Mouse (Mus musculus) gastrocnemius, postnatal 25 days (tissue): ENCODE measurements around the gene Gm42791. TPM values are rescaled to one million over a fixed set of nuclear protein-coding genes. Genes with fewer than 3 reads are reported as not detected.

ENCODE experiments used
- DNase-seq: peaks from one replicate; pipeline ENCODE4 v3.0.0; 2022
- total RNA-seq, 2 experiments: library from RNA; stranded (reverse); gene quantifications; 1 replicate in 1 of 2; 2 replicates in 1 of 2; pipeline ENCODE4 v1.2.3; 2021

Gm42791 gene
- total RNA-seq, 2 experiments from 2014 or later: 3.6 to 3.8 TPM

DNA sequence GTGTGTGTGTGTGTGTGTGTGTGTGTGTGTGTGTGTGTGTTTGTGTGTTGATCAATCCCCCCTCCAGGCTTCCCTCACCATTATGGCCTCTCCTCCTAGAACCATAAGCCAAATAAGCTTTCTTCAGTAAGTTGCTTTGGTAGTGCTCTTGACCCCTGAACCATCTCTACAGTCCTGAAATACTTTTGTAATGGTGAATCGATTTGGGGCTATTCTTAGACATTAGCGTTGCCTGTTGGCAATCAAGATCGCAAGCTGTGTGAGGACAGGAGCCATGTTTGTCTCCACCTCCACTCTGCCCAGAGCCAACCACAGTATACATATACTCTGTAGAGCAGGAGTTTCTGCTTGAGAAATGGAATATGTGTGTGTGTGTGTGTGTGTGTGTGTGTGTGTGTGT is 14.2 kb upstream of the Gm42791 start:
- no peak for DNase-seq

DNA sequence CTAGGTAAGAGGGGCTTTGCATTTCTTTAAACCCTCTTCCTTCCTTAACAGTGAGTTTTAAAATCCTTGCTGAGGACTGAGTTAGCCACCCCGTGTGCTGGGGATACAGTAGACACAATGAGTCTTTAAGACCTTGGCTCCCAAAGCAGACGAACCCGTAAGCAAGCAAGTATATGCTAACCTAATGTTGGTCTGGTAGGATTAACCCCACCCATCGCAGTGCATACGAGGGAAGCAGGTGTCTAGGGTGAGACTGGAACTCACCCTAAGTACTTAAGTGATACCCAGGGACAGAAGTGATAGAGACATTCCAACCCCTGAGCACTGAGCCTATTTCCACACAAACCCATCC is 12.3 kb upstream of the Gm42791 start:
- no peak for DNase-seq

DNA sequence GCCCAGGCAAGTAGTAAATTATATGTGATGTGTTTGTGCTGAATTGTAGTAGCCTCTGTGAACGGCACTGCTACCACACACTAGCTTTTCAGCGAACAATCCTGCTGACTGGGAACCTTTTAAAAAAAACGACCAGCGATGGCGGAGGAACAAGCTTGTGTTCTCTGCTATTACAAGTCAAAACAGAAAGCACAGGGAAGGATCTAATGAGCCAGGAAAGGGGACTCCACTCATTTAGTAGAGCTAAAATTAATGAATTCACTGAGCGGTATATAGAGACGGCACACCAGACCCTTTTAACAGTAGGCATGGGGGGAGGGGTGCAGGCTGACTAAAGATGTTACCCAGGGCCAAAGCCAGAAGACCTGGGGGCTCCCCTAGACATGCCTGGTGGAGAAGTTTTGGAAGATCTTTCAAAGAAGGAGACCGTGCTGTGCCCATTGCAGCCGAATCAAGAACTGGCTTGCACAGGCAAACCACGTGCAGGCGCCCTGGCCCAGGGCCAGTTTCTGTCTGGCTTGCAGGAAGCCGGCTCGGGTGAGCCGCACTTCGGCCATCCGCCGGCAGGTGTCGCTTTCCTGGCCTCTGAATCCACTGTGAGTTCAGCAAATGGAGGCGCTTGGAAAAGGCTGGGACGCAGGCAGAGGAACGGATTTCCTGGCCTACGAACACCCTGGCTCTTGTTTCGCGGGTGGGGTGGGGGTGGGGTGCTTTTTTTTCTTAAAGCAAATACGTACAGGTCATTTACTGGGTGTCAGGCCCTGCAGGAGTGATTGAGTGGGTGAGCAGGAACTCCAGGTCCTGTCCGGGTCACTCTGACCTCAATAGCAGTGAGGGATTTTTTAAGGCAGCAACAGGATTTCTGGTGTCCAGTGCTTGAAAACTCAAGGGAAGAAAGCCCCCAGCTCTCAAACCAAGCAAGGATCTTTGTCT is 11.7 kb upstream of the Gm42791 start:
- peak; percentile 98 for DNase-seq

DNA sequence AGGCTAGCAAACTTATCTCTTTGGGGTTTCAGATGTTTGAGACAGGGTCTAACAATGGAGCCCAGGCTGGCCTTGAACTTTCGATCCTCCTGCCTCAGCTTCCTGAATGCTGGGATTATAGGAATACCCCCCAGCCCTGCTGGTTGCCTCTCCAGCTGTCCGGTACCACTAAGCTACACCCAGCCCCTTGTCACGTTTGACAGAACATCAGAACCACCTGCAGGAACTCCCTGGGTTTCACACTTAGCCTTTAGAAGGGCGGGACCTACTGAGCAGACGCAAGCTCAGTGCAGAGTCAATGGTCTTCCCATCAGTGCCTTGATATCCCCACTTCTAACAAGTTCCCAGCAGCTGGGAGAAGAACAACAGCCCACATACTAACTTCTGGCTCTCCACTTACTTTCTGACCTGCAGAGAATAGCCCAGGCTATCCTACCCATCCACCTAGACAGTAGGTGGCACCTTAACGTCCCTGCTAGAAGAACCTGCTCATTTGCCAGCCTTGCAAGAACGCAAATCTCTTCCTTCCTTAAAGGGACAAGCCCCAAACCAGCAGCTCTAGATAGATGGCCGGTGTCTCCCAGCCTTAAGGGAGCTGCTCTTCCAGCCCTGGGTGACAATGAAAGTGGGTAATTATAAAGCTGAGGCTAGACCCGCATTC is 10.9 kb upstream of the Gm42791 start:
- DNase-seq: no peak

DNA sequence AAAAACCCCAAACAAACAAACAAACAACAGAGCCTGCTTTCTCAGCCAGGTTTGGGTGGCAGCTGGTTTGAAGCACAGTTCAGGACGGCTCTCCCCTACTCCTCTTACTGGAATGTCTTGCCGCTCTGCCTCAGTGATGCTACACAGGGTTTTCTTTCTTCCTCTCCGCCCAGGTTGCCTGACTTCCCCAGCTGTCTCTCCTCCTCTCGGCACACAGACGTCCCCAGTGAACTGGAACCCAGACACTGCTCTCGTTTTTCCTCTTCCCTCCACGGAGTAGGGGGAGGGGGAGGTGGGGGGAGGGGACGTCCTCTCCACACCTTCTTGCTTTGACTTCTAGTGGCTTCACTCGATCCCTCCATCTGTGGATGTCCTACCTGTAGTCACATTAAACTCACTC is 10.1 kb upstream of the Gm42791 start:
- no peak for DNase-seq

DNA sequence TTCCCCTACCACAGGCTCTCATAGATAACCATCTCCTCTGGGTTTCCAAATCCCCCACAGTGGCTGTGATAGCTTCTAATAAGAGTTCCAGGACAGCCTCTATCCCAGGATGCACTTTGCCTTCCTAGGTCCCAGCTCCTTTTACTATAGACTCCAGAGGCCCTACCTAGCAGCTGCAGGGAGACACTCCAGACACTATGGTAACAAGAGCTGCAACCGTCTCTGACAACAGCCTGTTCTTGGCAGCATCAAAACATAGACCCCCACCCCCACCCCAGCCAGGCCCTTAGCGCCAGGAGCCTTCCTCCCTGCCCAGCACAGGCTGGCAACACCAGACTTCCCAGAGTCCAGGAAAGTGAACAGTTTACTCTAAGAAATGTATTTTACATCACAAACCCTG is 8.2 kb upstream of the Gm42791 start:
- no peak for DNase-seq

DNA sequence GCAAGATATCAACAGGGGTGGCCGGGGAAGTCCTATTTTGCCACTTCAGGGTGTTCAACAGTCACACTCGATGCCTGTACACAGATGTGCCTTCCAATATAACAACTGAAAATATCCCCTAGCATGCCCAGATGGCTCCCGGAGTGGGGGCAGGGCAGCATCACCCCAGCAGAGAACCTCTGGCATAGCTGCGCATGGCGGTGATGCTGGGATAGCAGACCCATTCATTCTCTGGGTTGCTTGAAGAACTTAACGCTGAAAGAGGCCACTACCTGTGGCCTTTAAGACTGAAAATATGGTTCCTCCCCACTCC is 7.8 kb upstream of the Gm42791 start:
- DNase-seq: no peak

DNA sequence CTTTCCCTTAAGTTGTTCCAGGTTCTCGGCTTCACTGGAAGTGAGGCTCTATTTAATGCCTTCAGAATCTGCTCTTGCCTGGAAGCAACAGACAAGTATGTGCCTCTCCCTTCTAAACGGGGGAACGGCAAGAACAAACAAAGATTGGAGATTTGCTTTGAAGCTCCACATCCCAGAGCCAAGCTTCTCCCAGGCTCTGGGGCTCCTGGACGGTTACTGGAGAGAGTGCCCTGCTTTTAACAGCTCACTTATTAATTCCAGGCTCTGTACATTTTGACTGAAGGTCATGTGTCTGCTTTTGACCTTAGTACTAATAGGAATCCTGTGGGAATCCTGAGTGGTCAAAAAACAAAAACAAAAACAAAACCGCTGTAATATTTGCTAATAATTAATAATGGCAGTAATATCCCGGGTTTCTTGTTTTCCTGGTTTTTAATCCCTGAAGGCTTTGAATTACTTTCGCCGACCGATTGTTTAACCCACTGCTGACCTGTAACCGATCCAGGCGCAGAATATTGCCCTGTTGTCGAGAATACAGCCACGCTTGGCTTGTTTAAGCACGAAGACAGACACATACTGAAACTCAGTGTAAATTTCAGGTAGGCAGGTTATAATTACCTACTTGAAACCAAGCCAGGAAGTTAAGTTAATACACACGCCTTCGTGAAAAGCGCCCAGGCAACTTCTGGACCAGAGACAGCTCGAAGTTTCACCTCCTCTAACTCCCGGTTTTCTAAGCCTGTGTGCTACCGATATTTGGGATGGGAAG is 7.3 kb upstream of the Gm42791 start:
- DNase-seq: no peak

DNA sequence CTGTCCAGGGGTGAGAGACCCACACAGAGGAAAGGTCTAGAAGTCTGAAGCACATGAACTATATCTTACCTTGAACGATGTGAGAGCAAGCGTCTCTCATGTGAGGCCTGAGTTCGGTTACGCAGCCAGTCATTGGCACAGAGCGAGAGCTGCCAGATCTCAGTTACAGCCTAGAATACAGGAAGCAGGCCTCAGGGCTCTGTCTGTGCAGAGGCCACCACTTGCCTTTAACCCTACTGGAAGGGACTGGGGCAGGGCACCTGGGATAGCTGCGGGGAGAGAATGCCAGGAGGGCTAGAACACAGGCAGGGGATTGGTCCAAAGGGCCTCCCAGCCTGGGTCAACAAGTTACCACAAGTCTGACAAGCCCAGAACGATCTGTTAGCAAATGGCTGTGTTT is 4.9 kb upstream of the Gm42791 start:
- DNase-seq: no peak

DNA sequence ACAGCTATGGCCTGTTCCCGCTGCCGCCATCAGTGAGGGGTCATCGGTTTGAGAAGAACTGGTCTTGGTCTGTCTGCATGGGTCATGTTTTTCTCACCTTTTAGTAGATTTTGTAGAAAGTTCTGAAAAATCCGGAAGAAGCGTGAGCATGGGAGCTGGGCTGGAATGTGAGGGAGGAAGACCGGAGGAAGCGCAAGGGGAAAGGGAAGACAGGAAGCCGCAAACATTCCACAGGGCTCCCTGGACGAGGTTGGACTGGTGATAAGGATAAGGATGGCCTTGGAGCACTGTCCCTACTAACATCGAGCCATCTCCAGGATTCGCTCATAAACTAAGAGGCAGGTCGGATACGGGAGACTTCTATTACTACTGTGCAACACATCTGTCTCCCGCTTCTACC is 3.6 kb upstream of the Gm42791 start:
- DNase-seq: no peak

DNA sequence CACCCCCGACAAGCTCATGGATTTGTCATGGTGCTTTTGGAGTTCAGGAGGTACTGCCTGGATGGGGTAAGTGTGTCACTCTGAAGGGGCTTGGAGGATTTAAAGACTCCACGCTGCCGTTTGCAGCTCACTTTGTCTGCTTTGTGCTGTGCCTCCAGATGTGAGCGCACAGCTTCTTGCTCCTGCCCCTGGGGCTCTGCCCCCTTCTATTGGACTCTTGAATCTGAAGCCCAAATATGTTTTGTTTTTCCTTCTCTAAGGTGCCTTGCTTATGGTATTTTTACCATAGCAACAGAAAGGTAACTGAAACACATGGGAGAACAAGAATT is 1.7 kb upstream of the Gm42791 start:
- DNase-seq: no peak

DNA sequence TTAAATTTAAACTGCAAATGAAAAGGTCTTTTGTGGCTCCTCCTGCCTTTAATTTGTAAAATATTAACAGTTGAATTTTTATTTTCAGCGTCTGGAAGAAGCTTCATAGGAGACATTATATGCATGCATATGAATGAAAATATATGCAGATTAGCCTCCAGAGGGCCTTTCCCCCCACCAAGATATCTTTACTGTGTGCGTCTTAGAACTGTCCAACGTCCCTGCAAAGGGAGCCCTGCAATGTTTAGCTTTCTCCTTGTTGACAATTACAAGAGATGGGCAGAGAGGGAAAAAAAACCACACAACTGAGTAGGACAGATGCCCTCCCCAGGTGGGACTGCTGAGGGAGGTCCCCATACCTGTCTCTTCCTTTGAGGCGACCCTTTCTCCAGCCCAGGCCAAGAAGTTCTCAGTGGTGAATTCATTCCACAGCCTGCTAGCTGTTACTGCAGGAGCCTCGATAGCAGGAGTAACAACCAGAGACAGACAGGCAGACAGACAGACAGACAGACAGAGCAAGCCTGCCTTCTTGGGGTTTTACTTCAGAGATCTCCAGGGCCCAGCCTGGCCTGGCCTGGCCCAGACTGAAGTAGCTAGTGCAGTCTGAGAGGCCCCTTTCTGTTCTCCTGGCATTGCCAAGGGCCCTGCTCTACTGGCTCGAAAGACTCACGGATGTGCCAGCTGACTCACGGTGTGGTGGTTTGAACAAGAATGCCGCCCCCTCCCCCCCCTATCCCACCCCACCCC is 1.2 kb upstream of the Gm42791 start:
- no peak for DNase-seq

DNA sequence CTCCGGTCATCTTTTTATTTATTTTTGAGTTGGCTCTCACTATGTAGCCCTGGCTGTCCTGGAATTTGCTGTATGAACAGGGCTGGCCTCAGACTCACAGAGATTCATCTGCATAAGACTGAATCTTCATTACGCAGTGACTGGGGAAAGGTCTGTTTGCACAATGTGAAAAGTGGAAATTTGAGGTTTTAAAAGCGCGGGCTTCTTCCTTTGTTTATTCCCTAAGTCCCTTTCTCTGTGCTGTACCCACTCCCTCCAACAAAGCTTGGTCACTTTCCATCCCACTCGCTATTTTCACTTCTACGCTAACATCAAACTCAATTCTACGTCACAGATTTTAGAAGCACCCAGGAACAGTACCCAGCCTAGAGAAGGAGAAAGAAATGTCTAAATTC is 639 bp downstream of the Gm42791 start:
- DNase-seq: no peak

DNA sequence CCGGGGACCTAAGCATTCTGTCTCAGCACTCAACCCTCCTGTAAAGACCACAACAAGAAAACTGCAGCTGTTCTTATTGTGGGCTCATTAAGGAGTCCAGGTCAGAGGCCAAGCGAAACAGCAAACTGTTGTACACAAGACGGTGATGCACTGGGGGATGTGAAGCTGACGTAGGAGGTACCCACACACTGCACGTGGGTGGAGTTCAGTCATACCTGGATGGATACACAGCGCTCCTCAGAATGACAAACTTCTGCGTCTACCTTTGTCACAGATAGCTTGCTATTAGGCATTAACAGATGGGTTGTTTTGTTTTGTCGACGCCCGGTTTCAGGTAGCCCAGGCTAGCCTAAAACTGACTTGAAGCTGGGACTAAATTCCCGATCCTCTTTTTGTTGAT is 2.3 kb downstream of the Gm42791 start:
- no peak for DNase-seq

DNA sequence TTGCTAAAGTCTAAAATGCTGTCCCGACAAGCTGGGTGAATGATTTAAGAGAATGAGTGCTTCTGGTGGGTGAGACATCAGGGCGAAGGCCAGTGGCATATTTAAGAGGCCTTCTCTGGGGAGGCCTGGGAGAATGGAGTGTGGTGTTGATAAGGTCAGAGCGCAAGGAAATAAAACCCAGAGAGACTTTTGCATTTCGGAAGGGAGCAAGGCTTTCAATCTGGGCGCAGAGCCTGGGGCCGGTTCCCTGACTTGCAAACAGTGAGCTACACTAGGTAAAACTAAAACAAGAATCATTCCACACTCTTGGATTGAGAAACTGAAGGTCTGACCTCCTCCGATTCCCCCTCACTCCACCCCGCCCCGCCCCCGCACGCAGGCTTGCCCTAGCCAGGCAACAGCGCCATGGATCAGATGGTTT is 4.0 kb downstream of the Gm42791 start:
- no peak for DNase-seq

DNA sequence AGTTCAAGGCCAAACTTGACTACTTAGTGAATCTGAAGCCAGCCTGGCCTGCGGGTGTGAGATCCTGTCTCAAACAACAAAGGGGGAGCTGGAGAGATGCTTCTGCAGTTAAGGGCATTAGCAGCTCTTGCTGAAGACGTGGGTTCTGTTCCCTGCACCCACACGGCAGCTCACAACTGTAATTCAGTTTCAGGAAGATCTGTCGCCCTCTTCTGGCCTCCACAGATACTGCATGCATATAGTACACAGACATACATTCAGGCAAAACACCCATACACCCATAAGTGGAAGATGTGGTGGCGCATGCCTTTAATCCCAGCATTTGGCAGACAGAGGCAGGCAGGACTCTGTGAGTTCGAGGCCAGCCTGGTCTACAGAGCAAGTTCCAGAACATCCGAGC is 5.5 kb downstream of the Gm42791 start:
- no peak for DNase-seq

DNA sequence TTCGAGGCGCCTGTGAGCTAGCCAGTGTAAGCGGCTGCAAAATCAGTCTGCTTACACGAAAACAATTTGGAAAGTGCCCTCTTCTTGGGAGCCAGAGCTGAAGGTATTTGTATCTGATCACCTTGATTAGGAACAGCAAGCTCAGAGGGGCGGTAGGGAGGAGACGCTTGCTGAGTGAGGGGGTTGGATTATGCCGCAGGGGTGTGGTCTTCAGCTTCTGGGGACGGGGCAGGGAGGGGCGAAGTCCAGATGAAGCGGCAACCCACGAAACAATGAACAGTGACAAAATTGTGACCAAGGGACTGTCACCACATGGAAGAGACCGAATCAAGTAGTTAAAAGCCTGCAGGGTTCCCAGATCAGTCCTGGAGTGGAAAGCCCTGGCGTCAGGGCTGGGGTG is 10.0 kb downstream of the Gm42791 start:
- no peak for DNase-seq

DNA sequence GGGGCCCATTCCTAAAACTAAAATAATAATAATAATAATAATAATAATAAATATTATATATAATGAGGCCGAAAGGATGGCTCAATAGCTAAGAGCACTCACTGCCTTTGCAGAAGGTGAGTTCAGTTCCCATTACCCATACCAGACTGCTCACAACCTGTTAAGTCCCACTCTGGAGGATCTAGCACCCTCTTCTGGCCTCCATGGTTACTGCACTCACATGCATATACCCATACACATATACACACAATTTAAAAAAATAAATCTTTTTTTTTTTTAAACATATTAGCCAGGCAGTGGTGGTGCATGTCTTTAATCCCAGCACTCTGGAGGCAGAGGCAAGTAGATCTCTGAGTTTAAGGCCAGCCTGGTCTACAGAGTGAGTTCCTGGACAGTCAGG is 11.3 kb downstream of the Gm42791 start:
- no peak for DNase-seq

DNA sequence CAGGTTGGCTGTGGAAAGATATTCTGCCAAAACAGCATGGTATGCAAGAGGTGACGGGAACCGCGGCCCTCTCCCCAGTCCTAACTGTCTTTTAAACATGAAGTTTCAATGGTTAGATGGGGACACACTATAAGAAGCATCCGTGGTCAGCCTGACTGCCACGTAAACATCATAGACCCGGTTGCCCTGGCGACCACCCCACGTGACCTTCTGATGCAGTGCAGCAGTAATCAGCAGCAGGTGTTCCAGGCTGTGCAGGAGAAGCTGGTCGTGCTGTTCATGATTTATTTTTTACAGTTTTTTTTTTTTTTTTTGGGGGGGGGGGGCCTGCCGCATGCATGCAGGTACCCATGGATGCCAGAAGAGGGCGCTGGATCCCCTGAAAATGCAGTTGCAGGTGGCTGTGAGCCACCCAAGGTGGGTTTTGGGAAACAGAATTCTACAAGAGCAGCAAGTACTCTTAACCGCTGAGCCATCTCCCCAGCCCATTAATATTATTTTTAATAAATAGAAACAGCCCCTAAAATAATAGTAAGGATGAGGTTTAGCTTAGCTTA is 11.8 kb downstream of the Gm42791 start:
- no peak for DNase-seq

DNA sequence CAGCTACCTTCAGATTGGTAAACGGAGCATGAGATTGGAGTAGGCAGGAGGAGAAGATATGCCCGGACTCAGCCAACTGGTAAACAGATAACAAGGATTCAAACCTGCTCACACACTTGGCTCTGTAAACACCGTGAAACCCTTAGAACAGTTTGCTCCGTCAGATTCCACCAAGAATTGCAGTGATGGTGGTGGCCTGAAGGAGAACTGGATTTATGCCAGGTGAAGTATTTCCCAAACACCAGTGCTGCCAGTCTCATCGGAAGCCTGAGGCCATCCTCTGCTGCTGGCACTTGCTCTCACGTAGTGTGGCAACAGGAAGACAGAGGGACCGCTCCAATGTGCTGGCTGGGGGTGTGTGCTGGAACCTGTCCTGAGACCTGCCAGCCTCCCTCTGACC is 12.6 kb downstream of the Gm42791 start:
- DNase-seq: no peak

DNA sequence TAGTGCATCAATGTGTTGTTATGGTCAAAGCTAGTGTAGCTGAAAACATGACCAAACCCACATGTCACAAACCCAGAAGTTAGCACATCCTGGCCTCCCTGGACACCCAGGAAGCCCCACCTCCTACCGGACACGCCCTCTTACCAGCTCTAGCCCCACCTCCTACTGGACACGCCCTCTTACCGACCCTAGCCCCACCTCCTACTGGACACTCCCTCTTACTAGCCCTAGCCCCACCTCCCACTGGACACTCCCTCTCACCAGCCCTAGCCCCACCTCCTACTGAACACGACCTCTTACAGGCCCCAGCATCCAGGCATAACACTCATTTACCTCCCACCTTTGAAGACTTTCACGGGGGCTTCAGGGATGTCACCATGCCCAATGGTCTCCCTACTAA is 14.3 kb downstream of the Gm42791 start:
- DNase-seq: no peak

DNA sequence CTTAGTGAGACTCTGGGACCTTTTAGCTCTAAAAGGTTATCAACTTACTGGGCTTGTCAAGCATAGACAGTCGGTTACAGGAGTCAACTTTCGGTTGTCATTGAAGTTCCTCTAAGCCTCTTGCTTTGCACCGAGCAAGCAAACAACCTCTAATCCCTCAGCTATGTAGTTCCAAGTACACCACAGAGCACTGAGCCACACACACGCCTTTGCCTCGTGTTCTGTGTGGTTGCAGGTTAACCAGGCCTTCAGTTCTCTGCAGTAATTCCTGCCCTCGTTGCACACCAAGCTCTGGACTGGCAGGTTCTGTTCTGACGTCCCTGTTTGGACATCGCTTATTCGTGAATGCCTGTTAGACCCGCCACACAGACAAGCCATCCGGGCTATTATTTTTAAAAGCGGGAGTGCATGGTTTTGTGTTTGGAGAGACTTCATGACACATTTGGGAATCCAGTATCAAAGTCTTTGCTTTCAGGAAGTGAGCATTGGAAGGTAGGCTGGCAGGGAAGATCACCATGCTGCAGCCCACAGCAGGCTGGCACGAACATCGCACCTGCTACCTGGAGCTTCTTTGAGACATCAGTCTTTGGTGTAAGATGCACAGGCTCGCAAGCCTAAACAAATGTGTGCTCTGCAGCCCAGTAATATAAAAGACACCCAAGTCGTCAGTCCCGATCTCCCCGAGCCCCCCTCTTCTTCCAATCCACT is 16.3 kb downstream of the Gm42791 start:
- no peak for DNase-seq
